Mouse (Mus musculus): Measurements from ENCODE around the gene Adssl1.

The Adssl1 gene

DNA sequence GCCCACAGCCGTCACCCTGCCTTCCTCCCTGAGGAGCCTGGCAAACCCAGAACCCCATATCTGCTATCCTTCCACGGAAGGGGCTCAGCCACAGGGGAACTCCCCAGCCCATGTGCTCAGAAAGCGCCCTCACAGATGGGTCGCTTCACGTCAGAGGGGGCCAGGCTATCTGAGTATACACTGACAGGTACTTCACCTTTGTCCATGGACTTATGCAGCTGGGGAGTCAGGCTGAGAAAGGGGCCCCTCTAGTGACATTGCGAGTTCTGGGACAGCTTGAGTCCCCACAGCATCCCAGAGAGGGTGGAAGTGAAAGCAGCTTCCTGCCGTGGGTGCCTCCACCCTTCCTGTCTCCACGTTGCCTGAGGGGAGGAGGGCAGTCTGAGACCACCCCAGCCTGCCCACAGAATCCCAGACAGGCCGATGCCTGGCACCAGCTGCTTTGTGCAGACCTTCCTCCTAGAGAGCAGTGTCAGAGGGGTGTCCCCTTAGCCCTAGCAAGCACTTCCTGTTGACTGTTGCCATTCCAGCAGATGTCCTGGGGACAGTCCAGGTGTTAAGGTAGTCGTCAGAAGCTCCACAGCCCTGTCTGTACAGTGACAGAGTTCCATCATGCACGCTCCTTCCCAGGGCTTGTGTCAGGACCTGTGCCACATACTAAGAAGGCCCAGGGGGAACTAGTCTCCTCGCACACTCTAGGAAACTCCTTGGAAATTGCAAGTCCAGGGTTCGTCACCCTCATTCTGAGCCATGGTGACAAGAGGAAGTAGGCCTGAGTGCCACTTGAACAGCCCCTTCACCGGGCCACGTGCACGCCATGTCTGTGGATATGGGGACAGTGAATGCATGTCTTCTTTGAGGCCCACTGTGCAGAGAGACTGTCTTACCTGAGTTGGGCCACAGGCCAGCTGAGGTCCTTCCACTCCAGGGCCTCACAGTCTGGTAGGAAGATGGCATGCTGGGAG lies 25.6 kb upstream of the Adssl1 start:
- DNase-seq, result peak; percentile 29

- DNase-seq, result no peak
These were observed 24.9 kb upstream of the Adssl1 start for GRCm38 (mm10) chr12:112594989-112595388.

GRCm38 (mm10) chr12:112595626-112596025 lies 24.2 kb upstream of the Adssl1 start:
- DNase-seq, result no peak

DNA sequence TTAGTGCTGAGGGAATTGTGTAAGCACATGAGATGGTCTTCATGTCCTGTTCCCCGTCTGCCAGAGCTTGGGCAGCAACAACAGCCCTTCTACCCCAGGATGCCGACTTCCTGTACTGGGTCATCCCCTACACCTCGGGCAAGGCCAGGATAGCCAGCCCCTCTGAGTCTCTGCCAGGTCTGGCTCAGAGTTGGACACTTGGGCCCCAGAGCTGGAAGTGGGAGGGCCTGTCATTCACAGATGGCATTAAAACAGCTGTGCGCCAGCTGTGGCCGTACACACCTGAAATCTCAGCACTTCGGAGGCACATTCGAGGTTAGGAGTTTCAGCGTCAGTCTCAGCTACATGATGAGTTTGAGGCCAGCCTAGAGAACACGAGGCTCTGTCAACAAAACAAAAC lies 23.4 kb upstream of the Adssl1 start:
- no peak for DNase-seq

DNA sequence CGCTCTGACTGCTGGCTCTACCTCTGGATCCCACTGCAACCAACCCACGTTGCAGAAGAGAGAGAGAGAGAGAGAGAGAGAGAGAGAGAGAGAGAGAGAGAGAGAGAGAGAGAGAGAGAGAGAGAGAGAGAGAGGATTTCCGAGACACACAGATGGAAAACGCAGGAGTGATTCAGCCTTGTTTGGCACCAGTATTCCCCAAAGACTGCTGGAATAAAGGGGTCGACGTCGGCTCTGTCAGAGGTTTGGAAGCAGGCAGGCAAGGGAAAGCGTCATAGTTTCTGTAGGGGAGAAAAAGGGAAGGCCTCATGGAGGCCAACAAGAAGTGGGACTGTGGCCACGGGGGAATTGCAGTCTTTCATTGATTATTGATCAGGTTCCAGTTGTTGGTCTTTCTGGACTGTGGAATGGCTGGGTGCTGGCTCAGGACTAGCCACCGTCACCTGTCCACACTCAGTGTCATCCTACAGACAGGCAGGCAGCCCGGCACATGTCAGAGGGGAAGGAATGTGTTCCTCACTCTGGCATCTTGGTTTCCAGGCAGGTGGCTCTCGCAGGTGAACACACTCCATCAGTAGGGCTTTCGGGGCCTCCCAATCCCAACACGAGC lies 22.8 kb upstream of the Adssl1 start:
- DNase-seq, result no peak

- no peak for DNase-seq
These were observed 22.2 kb upstream of the Adssl1 start for GRCm38 (mm10) chr12:112597618-112598017.

- DNase-seq, result no peak
These were observed 20.6 kb upstream of the Adssl1 start for GRCm38 (mm10) chr12:112599198-112599597.

- no peak for DNase-seq
These were observed 19.8 kb upstream of the Adssl1 start for GRCm38 (mm10) chr12:112599942-112600611.

GRCm38 (mm10) chr12:112604022-112604421 lies 15.8 kb upstream of the Adssl1 start:
- DNase-seq, result no peak

DNA sequence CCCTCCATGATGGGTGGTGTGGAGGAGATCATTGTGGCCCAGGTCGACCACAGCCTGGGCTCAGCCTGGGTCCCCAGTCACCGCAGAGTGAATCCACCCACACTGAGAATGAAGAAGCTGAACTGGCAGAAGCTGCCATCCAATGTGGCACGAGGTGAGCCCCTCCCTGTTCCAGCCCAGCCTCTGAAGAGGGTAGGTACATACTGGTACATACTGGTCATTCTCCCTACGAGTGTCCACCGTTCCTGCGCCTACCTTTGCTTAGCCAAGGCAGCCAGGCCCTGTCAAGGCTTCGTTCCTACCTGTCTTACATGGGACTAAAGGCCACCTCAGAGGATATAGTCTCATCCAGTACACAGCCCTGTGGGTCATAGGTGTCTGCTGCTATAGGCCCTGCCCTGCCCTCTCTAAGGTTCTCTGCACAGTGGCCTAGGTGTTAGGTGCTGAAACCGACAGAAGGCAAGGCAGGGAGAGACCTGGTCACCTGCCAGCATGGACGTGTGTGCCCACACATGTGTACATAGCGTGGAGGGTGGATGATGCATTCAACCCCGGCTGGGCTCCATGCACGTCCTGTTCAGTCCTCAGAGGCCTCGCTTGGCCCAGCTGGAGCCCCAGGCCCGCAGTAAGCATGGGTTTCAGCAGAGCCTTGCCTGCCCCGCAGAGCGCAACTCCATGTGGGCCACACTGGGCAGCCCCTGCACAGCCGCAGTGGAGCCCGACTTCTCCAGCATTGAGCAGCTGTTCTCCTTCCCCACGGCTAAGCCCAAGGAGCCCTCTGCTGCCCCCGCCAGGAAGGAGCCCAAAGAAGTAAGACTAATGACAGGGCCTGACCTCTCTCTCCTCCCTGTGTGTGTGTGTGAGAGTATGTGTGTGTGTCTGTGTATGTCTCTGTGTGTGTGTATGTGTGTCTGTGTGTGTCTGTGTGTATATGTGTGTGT lies 14.9 kb upstream of the Adssl1 start:
- DNase-seq, result peak; percentile 47

DNA sequence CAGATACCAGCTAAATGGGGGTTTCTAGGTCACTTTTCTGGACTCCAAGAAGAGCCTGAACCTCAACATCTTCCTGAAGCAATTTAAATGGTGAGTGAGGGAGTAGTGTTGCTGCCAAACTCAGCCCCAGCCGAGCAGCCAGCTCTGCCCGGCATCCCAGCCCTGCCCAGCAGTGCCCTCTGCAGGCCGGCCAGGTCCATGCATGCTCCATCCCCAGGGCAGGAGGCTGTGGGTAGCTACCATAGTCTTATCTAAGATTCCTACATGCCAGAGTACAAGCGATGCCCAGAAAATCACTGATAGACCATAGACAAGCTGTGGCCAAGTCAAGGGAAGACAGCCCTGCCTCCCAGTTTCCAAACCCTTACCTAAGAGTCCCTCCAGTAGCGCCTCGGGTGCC lies 14.1 kb upstream of the Adssl1 start:
- peak; percentile 78 for DNase-seq

GRCm38 (mm10) chr12:112606998-112607397 lies 12.8 kb upstream of the Adssl1 start:
- no peak for DNase-seq

- DNase-seq, result no peak
These were observed 10.8 kb upstream of the Adssl1 start for GRCm38 (mm10) chr12:112609031-112609430.

DNA sequence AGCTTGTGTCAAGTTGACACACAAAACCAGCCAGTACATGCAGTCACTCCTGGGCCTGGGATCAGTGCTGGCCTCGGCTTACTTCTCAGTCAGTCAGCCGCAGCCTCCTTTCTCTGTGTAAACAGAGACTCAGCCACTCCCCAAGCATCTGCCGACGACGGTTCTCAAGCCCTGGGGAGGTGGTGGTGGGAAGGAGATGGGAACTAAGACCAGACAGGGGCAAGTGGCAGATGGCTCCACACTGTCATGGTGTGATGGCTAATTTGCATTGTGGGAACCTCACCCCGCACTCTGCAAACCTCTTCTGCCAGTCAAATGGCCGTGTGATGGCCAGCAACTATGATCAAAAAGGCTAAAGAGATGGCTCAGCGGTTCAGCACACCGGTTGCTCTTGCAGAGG lies 3.2 kb upstream of the Adssl1 start:
- DNase-seq, result no peak

GRCm38 (mm10) chr12:112617184-112617583 lies 2.7 kb upstream of the Adssl1 start:
- peak; percentile 38 for DNase-seq

- peak; percentile 87 for DNase-seq
These were observed 1.9 kb upstream of the Adssl1 start for GRCm38 (mm10) chr12:112617898-112618380.

GRCm38 (mm10) chr12:112618981-112619685 lies 712 bp upstream of the Adssl1 start:
- peak; percentile 21 for DNase-seq

GRCm38 (mm10) chr12:112620354-112621061 lies 663 bp downstream of the Adssl1 start:
- peak; percentile 37 for DNase-seq

GRCm38 (mm10) chr12:112621900-112622299 lies 2.1 kb downstream of the Adssl1 start:
- no peak for DNase-seq

- peak; percentile 64 for DNase-seq
These were observed 3.9 kb downstream of the Adssl1 start for GRCm38 (mm10) chr12:112623742-112624141.

DNA sequence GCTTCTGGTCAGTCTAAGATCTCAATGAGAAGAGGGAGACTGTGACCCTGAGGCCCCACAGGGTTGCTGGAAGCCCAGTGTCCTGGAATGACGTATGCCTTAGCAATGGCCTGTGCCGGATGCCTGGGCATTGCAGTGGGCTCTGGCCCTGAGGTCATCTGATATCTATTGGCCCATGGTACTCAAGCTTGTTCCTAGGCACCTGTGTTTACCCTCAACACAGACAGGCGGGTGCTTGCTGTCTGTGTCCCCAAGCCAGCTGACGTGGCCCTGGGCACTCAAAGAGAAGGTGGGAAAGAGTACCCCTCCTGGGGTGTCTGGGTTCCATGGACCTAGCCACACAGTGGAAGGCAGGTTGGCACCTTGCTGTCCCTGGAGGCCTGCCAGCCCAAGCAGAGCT lies 5.9 kb downstream of the Adssl1 start:
- DNase-seq, result no peak

All from thymus, postnatal 25 days (tissue).